Mouse (Mus musculus) cortical plate, adult 2 months (tissue): ENCODE measurements around the gene Fanci.

Experiments used
- CTCF ChIP-seq: fragments of 200-500 bp; IDR thresholded peaks from 2 replicates; pipeline ENCODE4 v1.5.1; 2011; ENCODE audit warnings: mild to moderate bottlenecking, control low read depth, low read length; ENCODE audit not compliant: insufficient read depth; ENCODE audit errors: extremely low read depth
- POLR2A ChIP-seq: fragments of 200-500 bp; IDR thresholded peaks from 2 replicates; pipeline ENCODE4 v1.6.1; 2011; ENCODE audit warnings: mild to moderate bottlenecking, low read length, control low read depth; ENCODE audit not compliant: insufficient read depth; ENCODE audit errors: extremely low read depth

DNA sequence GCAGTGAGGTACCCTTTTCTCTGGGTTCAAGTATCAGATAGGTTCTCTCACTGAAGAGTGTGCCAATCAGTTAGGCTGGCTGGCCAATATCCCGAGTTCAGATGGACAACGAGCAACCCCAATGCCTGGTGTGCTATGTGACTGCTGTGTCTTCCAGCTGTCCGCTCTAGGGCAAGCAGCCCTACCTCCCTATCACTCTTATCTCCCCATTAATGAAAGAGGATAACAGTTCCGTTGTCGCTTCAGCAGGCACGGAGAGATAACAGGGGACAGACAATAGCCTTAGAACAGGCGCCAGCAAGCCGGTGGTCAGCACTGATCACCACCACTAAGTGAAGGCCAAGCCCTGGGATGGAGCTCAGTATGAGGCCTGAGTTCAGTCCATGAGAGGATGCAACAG, 77.3 kb downstream of the Fanci start:
- TF ChIP-seq CTCF (no peak), POLR2A (no peak)
